Mouse (Mus musculus) stomach, postnatal 0 days (tissue): ENCODE measurements around the gene Luc7l3. TPM values are rescaled to one million over a fixed set of nuclear protein-coding genes. Genes with fewer than 3 reads are reported as not detected.

Experiments
- ATAC-seq: fragments of 200-750 bp; cut with Nextera tagmentation; 2 replicates; pipeline ENCODE4 v1.8.0; 2017; ENCODE audit not compliant: low FRiP score, low TSS enrichment
- DNase-seq: peaks from one replicate; pipeline ENCODE4 v3.0.0-alpha.2; 2016; ENCODE audit warnings: low spot score
- H3K27ac ChIP-seq: fragments of 300-500 bp; sonication (generic); replicated peaks from 2 replicates; pipeline ENCODE4 v1.5.1; 2014; ENCODE audit warnings: mild to moderate bottlenecking, control low read depth
- H3K27me3 ChIP-seq: fragments of 300-500 bp; sonication (generic); 2 replicates; pipeline ENCODE4 v1.6.1; 2014; ENCODE audit warnings: low read length; ENCODE audit not compliant: control insufficient read depth, insufficient read depth
- H3K36me3 ChIP-seq: fragments of 300-500 bp; sonication (generic); 2 replicates; pipeline ENCODE4 v1.6.1; 2014; ENCODE audit warnings: low read length, mixed read lengths; ENCODE audit not compliant: control insufficient read depth, insufficient read depth
- H3K4me1 ChIP-seq: fragments of 300-500 bp; sonication (generic); replicated peaks from 2 replicates; pipeline ENCODE4 v1.6.1; 2014; ENCODE audit warnings: antibody characterized with exemption; ENCODE audit not compliant: control insufficient read depth, insufficient read depth
- H3K4me2 ChIP-seq: fragments of 300-500 bp; sonication (generic); replicated peaks from 2 replicates; pipeline ENCODE4 v1.6.1; 2014; ENCODE audit warnings: low read depth, mild to moderate bottlenecking, control low read depth, moderate library complexity
- H3K4me3 ChIP-seq: fragments of 300-500 bp; sonication (generic); 2 replicates; pipeline ENCODE4 v1.5.1; 2014; ENCODE audit warnings: low read depth, low read length, control low read depth
- H3K9ac ChIP-seq: fragments of 300-500 bp; sonication (generic); 2 replicates; pipeline ENCODE4 v1.6.1; 2014; ENCODE audit warnings: mild to moderate bottlenecking, low read length, control low read depth, mixed read lengths
- H3K9me3 ChIP-seq: fragments of 300-500 bp; sonication (generic); 2 replicates; pipeline ENCODE4 v1.6.1; 2016; ENCODE audit warnings: low read length; ENCODE audit not compliant: control insufficient read depth
- CTCF ChIP-seq: IDR thresholded peaks from 2 replicates; pipeline ENCODE4 v1.5.1; 2016; ENCODE audit warnings: antibody characterized with exemption, low read depth, mild to moderate bottlenecking, moderate library complexity
- EP300 ChIP-seq: optimal IDR thresholded peaks from 2 replicates; pipeline ENCODE3; 2016; ENCODE audit warnings: antibody characterized with exemption
- WGBS: fragments of 180-500 bp; shearing (Covaris S2); extraction: QIAGEN DNeasy Blood & Tissue Kit; methylation state at CpG from one replicate; pipeline ENCODE4 v1.1.7; 2014; 5-methylcytosine and 5-hydroxymethylcytosine counted together
- polyA plus RNA-seq: library from polyadenylated mRNA; unstranded; fragments of >200 nt; fragmentation: Nextera tagmentation; extraction: Ambion mirVana; gene quantifications from 2 replicates; pipeline ENCODE4 v1.2.1, GENCODE M21; 2015

The Luc7l3 gene
- polyA plus RNA-seq, 1 experiment from 2014 or later: 50.0 TPM

DNA sequence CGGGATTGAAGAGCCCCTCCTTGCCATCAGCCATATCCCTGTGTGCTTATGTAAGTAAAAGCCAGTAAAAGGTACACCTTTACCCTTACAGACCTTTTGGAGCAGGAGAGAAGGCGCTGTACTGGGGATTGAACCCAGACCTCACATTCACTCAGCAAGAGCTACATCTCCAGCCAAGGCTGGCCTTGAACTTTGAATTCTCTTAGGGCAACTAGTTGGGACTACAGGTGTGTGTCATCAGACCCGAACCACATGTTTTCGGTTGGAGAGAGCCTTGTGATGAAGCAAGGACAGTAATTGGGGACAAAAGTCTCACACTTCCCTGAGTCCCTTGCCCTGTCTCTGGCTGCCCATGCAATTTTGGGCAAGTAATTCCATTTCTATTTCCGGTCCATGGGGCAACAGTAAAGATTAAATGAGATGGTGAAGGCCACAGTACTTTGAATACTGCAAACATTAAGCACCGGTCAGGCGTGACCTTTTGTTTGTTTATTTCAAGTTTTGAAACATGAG lies 25.3 kb upstream of the Luc7l3 start:
- no peak overlapping the region for H3K4me3 ChIP-seq
- no peaks in the 10 kb centered on the region for H3K9me3 ChIP-seq
- H3K4me1 ChIP-seq: peaks cover 12% of the 10 kb centered on the region
- H3K9ac ChIP-seq: peak overlapping the region; percentile 13; the same call in 1 of the 2 replicates
- TF ChIP-seq CTCF (no peak), EP300 (no peak)
- ATAC-seq (no peak), DNase-seq (no peak)
- H3K27ac ChIP-seq: peak overlapping the region; percentile 84
- H3K27me3 ChIP-seq: no peaks in the 10 kb centered on the region
- no peaks in the 10 kb centered on the region for H3K36me3 ChIP-seq
- 58% methylated on average over 7 of the region's 7 CpGs for WGBS
- H3K4me2 ChIP-seq: no peak overlapping the region

DNA sequence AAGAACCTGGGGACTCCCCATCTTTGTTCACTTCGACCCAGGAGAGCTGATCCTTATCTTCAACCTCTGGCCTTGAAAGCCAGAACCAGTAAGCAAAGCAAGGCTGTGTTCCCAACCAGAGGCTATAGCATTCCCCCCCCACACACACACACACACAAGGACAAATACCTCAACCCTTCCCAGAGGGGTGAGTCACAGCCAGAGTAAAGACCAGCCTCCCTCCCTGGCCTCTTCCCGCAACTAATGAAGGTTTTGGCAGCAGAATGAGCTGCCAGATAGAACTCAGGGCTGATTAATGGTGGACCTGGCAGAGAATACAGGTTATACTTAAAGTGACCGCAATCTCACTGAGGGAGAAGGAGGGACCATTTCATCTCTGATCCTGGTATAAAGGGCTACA lies 24.8 kb upstream of the Luc7l3 start:
- Histone ChIP-seq H3K9ac (peak overlapping the region; percentile 13; the same call in 1 of the 2 replicates), H3K9me3 (no peaks in the 10 kb centered on the region), H3K27ac (peak overlapping the region; percentile 84), H3K4me3 (no peak overlapping the region), H3K27me3 (no peaks in the 10 kb centered on the region), H3K36me3 (no peaks in the 10 kb centered on the region), H3K4me2 (0 out of 2 replicates have a peak overlapping the region, but pooled peaks have one; percentile 11), H3K4me1 (peaks cover 15% of the 10 kb centered on the region)
- TF ChIP-seq EP300 (no peak), CTCF (peak; percentile 11; the same call in 1 of the 2 replicates)
- peak; percentile 88 for DNase-seq
- WGBS: 5% methylated on average over 3 of the region's 3 CpGs
- peak; percentile 92 for ATAC-seq

DNA sequence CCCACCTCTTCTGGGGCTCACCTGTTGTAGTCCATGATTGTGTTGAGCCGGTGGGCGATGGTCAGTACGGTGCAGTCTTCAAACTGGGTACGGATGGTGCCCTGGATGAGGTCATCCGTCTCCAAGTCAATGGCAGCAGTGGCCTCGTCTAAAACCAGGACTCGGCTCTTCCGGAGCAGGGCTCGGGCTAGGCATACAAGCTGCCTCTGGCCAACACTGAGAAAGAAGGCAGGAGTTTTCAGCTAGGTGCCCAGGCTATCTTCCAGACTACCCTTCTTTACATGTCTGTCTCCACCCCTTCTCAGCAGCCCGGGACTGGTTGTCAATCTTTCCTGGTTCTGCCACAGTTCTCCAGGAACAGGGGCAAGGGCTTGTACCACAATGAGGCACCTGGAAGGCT lies 24.1 kb upstream of the Luc7l3 start:
- WGBS: 74% methylated on average over 10 of the region's 10 CpGs
- no peak overlapping the region for H3K9ac ChIP-seq
- no peak overlapping the region for H3K4me3 ChIP-seq
- H3K4me1 ChIP-seq: peaks cover 15% of the 10 kb centered on the region
- DNase-seq: no peak
- peak overlapping the region; percentile 78 for H3K27ac ChIP-seq
- no peaks in the 10 kb centered on the region for H3K27me3 ChIP-seq
- no peak; the same call in 1 of the 2 replicates for ATAC-seq
- no peak overlapping the region for H3K4me2 ChIP-seq
- no peaks in the 10 kb centered on the region for H3K36me3 ChIP-seq
- H3K9me3 ChIP-seq: no peaks in the 10 kb centered on the region
- TF ChIP-seq CTCF (no peak), EP300 (no peak)

DNA sequence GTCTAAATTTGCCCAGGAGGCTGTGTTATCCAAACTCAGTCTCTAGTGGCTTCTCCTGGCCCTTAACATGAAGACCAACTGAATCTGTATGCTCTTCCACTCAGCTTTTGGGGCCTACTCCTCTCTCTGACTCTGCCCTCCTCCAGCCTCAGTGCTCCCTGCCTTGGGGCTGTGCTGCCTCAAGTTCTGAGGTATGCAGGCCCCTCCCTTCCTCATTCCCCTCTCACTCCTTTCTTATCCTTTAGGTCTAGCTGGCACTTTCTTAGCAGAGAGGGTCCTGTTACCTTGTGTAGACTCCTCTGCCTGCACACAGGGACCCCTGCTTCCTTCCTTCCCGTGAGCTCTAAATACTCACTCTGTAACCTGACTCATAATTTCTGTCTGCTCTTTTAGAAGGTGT lies 22.7 kb upstream of the Luc7l3 start:
- H3K27me3 ChIP-seq: no peaks in the 10 kb centered on the region
- no peak overlapping the region for H3K27ac ChIP-seq
- H3K9ac ChIP-seq: no peak overlapping the region
- H3K36me3 ChIP-seq: no peaks in the 10 kb centered on the region
- no peak for ATAC-seq
- no peak overlapping the region for H3K4me3 ChIP-seq
- no peak for DNase-seq
- WGBS: 45% methylated on average over 1 of the region's 1 CpGs
- peaks cover 15% of the 10 kb centered on the region for H3K4me1 ChIP-seq
- no peak overlapping the region for H3K4me2 ChIP-seq
- TF ChIP-seq CTCF (no peak), EP300 (no peak)
- no peaks in the 10 kb centered on the region for H3K9me3 ChIP-seq

DNA sequence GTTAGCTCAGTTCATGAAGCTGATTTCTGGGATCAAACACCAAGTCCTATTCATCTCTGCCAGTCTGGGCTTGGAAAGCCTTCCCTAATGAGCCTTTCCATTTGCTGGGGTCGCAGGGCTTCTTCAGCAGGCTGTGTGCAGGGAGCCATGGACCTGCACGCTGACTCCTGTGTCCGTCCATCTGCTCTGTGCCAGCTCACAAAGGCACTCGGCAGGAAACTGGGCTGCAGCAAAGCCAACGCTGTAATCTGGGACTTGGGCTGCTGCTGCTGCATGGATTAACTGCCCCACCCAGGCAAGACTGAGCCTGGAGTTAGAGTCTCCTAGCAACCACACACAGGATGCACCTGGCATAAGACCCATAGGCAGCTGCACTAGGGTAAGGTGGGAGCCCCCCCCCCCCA lies 22.2 kb upstream of the Luc7l3 start:
- no peak overlapping the region for H3K4me3 ChIP-seq
- ATAC-seq: no peak

DNA sequence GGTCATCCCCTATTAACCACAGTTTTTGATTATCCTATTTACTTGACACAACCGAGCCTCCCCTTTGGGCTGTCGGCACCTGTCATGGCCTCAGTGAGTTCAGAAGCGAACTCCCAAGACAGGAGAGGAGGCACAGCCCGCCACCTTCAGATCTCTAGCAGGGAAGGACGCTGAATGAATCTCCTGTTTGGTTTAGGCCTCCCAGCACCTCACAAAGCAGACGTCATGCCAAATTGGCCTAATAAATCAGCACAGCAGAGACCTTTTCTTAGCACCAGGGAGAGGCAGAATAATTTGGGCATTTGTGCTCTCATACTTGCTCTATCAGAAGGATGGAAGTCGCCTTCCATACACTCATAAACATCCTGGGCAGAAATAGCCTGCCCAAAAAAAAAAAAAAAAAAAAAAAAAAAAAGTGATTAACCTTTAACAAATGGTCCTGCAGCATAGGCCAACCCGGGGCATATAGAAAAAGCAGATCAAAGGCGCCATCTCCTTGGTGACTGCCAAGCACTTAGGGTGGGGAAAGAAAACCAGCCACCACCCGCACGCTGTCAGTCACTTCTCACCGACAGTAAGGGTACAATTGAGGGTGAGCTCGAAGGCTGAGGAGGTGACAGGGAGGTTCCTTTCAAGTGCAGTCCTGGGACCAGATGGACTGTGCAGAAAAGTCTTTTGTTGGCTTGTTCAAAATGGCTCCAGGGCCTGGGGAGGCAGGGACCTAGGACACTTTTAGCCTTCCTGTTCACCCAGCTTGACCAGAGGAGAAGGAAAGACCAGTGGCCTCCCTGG lies 20.5 kb upstream of the Luc7l3 start:
- Histone ChIP-seq H3K4me2 (no peak overlapping the region), H3K9ac (no peak overlapping the region), H3K27ac (peak overlapping the region; percentile 65), H3K4me1 (peaks cover 15% of the 10 kb centered on the region), H3K27me3 (no peaks in the 10 kb centered on the region), H3K36me3 (peaks cover 3% of the 10 kb centered on the region; the same call in 1 of the 2 replicates), H3K4me3 (no peak overlapping the region), H3K9me3 (no peaks in the 10 kb centered on the region)
- peak; percentile 46 for DNase-seq
- no peak for ATAC-seq
- no peak for TF ChIP-seq EP300
- TF ChIP-seq CTCF: no peak
- WGBS: 28% methylated on average over 13 of the region's 13 CpGs

More for the DNA sequence above, 22.2 kb upstream of the Luc7l3 start:
- DNase-seq: no peak
- no peak overlapping the region for H3K4me2 ChIP-seq
- 19% methylated on average over 5 of the region's 5 CpGs for WGBS
- no peaks in the 10 kb centered on the region for H3K9me3 ChIP-seq
- no peak overlapping the region for H3K9ac ChIP-seq
- peaks cover 15% of the 10 kb centered on the region for H3K4me1 ChIP-seq
- no peak overlapping the region for H3K27ac ChIP-seq
- TF ChIP-seq EP300 (no peak), CTCF (no peak)
- no peaks in the 10 kb centered on the region for H3K27me3 ChIP-seq
- no peaks in the 10 kb centered on the region for H3K36me3 ChIP-seq
